Mouse (Mus musculus) v-Abl transformed pro-B cells (cell line): ENCODE results near the gene Gprin3.

ENCODE experiments used
- in situ Hi-C, 2 experiments: fragments of 400-800 bp; cut with MboI; formaldehyde crosslinking; loops; one replicate each; pipeline ENCODE4 v1.15.1; 2025; ENCODE audit not compliant: unreplicated experiment in 2 of 2

The Gprin3 gene

GRCm38 (mm10) chr6:59425824-59426533 is at the start of gene Gprin3:
Gene Gprin3, minus strand, starts transcription at chr6:59426294.
- in situ Hi-C loops: no loop called here

GRCm38 (mm10) chr6:59458861-59459260 is 32.8 kb upstream of the Gprin3 start:
- in situ Hi-C loops: no loop called here

GRCm38 (mm10) chr6:59456116-59456515 is 30.0 kb upstream of the Gprin3 start:
- in situ Hi-C loops: no loop called here

- in situ Hi-C loops: no loop called here
Observed at GRCm38 (mm10) chr6:59451348-59451747, 25.3 kb upstream of the Gprin3 start.

GRCm38 (mm10) chr6:59445101-59445503 is 19.0 kb upstream of the Gprin3 start:
- in situ Hi-C loops: no loop called here

GRCm38 (mm10) chr6:59435906-59436305 is 9.8 kb upstream of the Gprin3 start:
- in situ Hi-C loops: no loop called here

GRCm38 (mm10) chr6:59433116-59433515 is 7.0 kb upstream of the Gprin3 start:
- in situ Hi-C loops: no loop called here

GRCm38 (mm10) chr6:59426534-59426885 is 416 bp upstream of the Gprin3 start:
- in situ Hi-C loops: no loop called here

GRCm38 (mm10) chr6:59424871-59425740 is 988 bp downstream of the Gprin3 start:
- in situ Hi-C loops: no loop called here

- in situ Hi-C loops: no loop called here
Observed at GRCm38 (mm10) chr6:59423836-59424235, 2.3 kb downstream of the Gprin3 start.

GRCm38 (mm10) chr6:59419264-59419663 is 6.8 kb downstream of the Gprin3 start:
- in situ Hi-C loops: no loop called here

- in situ Hi-C loops: no loop called here
Observed at GRCm38 (mm10) chr6:59418659-59419058, 7.4 kb downstream of the Gprin3 start.

- in situ Hi-C loops: no loop called here
Observed at GRCm38 (mm10) chr6:59414816-59415215, 11.3 kb downstream of the Gprin3 start.

- in situ Hi-C loops: no loop called here
Observed at GRCm38 (mm10) chr6:59412417-59413346, 13.4 kb downstream of the Gprin3 start.

GRCm38 (mm10) chr6:59409001-59409700 is 16.9 kb downstream of the Gprin3 start:
- in situ Hi-C loops: no loop called here

GRCm38 (mm10) chr6:59407482-59407997 is 18.6 kb downstream of the Gprin3 start:
- in situ Hi-C loops: no loop called here

GRCm38 (mm10) chr6:59390208-59390607 is 35.9 kb downstream of the Gprin3 start:
- in situ Hi-C loops: no loop called here

GRCm38 (mm10) chr6:59365300-59365699 is 60.8 kb downstream of the Gprin3 start:
- in situ Hi-C loops: no loop called here

GRCm38 (mm10) chr6:59363282-59363681 is 62.8 kb downstream of the Gprin3 start:
- in situ Hi-C loops: no loop called here

GRCm38 (mm10) chr6:59354943-59355342 is 71.2 kb downstream of the Gprin3 start:
- in situ Hi-C loops: no loop called here
